Mouse (Mus musculus) liver, postnatal 0 days (tissue): ENCODE results near the gene Nt5m.

ENCODE experiments used
- CTCF ChIP-seq: sonication (generic); IDR thresholded peaks from 2 replicates; pipeline ENCODE4 v1.5.1; 2016; ENCODE audit warnings: antibody characterized with exemption, low read depth
- EP300 ChIP-seq: IDR thresholded peaks from 2 replicates; pipeline ENCODE4 v1.6.1; 2016; ENCODE audit warnings: antibody characterized with exemption, low read depth, mild to moderate bottlenecking

GRCm38 (mm10) chr11:59888151-59888550 lies 48.9 kb downstream of the Nt5m start:
- TF ChIP-seq CTCF: no peak
- no peak for TF ChIP-seq EP300
